Comparison of ENCODE assay signal across 12 mouse cellular contexts in genomic region chr8:11327298-11327697, GRCm38 (mm10). TPM values are rescaled to one million over a fixed set of nuclear protein-coding genes. Genes with fewer than 3 reads are reported as not detected.
DNase-seq lines count a peak whose midpoint lies in the region; ATAC-seq lines count a peak whose summit lies in the region.
"Had no signal": no experiment of that assay in that cellular context is flagged by ENCODE, and none has a peak within 500 bp of the region (broad histone marks: within the 10 kb centered on the region; RNA-seq: fewer than 3 reads in every experiment).

No protein-coding gene starts in this region.

- H3K27ac ChIP-seq in heart, embryonic 13.5 days (replicated peaks): peak overlapping the region; percentile 80

- peak overlapping the region; percentile 28 for H3K9ac ChIP-seq in heart, embryonic 13.5 days

- H3K4me3 ChIP-seq in heart, embryonic 13.5 days: no peak overlapping the region

- H3K4me2 ChIP-seq in heart, embryonic 13.5 days: no peak overlapping the region

- no peak for ATAC-seq in heart, embryonic 13.5 days (ENCODE audit: extremely low read depth, insufficient number of reproducible peaks, low FRiP score, low TSS enrichment)
- ATAC-seq: forebrain, embryonic 14.5 days had no signal

- H3K36me3 ChIP-seq in heart, embryonic 13.5 days: no peaks in the 10 kb centered on the region

- no peak for DNase-seq in heart, adult 8-10 months (ENCODE audit: low spot score)
- DNase-seq in urinary bladder, postnatal 14 days (ENCODE audit: low spot score): peak; percentile 23
- DNase-seq in urinary bladder, postnatal 4 days (ENCODE audit: low spot score in 2 of 2): no peak
- peak; percentile 52 for DNase-seq in heart, postnatal 4 days
- DNase-seq in left cerebral cortex, adult 9 months (ENCODE audit: low spot score in 2 of 2): no peak
- no peak for DNase-seq in B cell, adult 2 months
- no peak for DNase-seq in cerebellum, adult 9-11 months
- DNase-seq: cerebellum, postnatal 25 days; left cerebral cortex, postnatal 4 days had no signal

- no peaks in the 10 kb centered on the region for H3K27me3 ChIP-seq in heart, embryonic 13.5 days (replicated peaks)

- 10% methylated on average over 4 of the region's 4 CpGs for WGBS in heart, embryonic 13.5 days

- H3K4me1 ChIP-seq in heart, embryonic 13.5 days: peaks cover 97% of the 10 kb centered on the region

- no peaks in the 10 kb centered on the region for H3K9me3 ChIP-seq in heart, embryonic 13.5 days

RNA-seq across cellular contexts. Expression of gene Col4a1, which starts 14.7 kb away (rescaled TPM):
- polyA plus RNA-seq in heart, embryonic 13.5 days (2015; fragmentation: Nextera tagmentation; extraction: Ambion mirVana): 164 TPM in 2 replicates
- total RNA-seq in heart, adult 8-10 months (2022): 100 to 1,000 TPM; 136 to 221 (median 183) TPM
- 1,000 to 10,000 TPM; 1,026 to 1,084 TPM for total RNA-seq in heart, postnatal 4 days (2021)
- total RNA-seq: megakaryocyte-erythroid progenitor cell, adult 5-6 weeks had no signal

RNA-seq across cellular contexts. Expression of gene Col4a2, which starts 14.7 kb away (rescaled TPM):
- polyA plus RNA-seq in heart, embryonic 13.5 days (2015; fragmentation: Nextera tagmentation; extraction: Ambion mirVana): 66.9 and 71.5 TPM in 2 replicates
- 100 to 1,000 TPM in 3 of 4 experiments, 10 to 100 TPM in 1; 93.1 to 141 (median 113) TPM for total RNA-seq in heart, adult 8-10 months (2022)
- total RNA-seq in heart, postnatal 4 days (2021): 100 to 1,000 TPM; 558 to 588 TPM

Comparison
In these comparisons a context has a peak if more than half of its experiments do, and no peak if none do; other contexts are left out.
1. DNase-seq: peak in urinary bladder, postnatal 14 days (single experiment) and heart, postnatal 4 days (single experiment); none in heart, adult 8-10 months (single experiment), urinary bladder, postnatal 4 days (0 of 2), left cerebral cortex, adult 9 months (0 of 2), B cell, adult 2 months (0 of 2) and cerebellum, adult 9-11 months (single experiment).
2. RNA of gene Col4a1, which starts 14.7 kb away (total RNA-seq): 1,026 to 1,084 TPM in heart, postnatal 4 days; 136 to 221 TPM in heart, adult 8-10 months; every median in the first group is over 4 times any median in the second.